Mouse (Mus musculus): ENCODE results near the gene Smco3.

DNA sequence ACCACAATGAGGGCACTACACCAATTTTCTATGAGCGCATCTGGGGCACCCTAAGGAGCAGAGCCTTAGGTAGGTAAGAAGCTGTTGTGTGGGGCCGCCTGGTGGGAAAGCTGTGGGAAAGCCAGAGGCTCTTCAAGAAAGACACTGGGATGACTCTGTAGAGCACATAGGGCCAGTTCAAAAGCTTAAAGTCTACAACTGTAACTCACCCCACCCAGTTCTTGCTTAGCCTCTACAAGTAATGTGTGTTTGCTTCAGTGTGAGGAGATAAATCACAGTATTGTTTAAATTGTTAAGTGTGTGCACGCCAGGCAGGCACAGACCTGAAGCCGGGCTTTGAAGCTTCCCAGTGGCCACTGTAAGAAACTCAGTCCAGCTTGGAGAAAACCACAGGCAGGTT is 30.9 kb upstream of the Smco3 start:
- TF ChIP-seq POLR2A (IDR thresholded peaks at IDR 0.05; ENCODE audit: low read depth, low read length) (no peak), CTCF (IDR thresholded peaks at IDR 0.05; ENCODE audit: borderline replicate concordance, insufficient read depth, low read length) (no peak)

All from embryonic fibroblast, embryonic 13.5 days (primary cell).